Mouse (Mus musculus) testis, adult 2 months (tissue): Measurements from ENCODE around the gene Tmem132b.

ENCODE experiments used
- CTCF ChIP-seq: fragments of 200-500 bp; IDR thresholded peaks from 2 replicates; pipeline ENCODE4 v1.5.1; 2012; ENCODE audit warnings: low read depth, mild to moderate bottlenecking, inconsistent platforms, low read length, moderate library complexity; ENCODE audit not compliant: control insufficient read depth, insufficient read depth, insufficient replicate concordance
- POLR2A ChIP-seq: fragments of 200-500 bp; IDR thresholded peaks from 2 replicates; pipeline ENCODE4 v1.6.1; 2012; ENCODE audit warnings: low read depth, mild to moderate bottlenecking, inconsistent platforms, low read length, moderate library complexity; ENCODE audit not compliant: control insufficient read depth

DNA sequence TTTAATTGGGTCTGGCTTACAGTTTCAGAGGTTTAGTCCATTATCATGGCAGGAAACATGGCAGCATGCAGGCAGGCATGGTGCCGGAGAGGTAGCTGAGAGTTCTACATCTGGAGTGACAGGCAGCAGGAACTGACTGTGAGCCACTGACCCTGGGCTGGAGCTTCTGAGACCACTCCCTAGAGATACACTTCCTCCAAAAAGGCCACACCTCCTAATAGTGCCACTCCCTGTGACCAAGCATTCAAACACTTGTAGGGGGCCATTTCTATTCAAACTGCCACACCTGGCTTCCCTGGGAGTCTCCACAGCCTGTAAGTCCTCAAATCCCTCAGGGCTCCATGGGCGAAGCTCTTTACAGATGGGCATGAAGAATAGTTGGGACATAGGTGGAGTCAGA lies 8.2 kb upstream of the Tmem132b start:
- TF ChIP-seq CTCF (no peak), POLR2A (no peak)
